Mouse (Mus musculus): ENCODE measurements around the gene Uqcrc2.

Gene Uqcrc2

DNA sequence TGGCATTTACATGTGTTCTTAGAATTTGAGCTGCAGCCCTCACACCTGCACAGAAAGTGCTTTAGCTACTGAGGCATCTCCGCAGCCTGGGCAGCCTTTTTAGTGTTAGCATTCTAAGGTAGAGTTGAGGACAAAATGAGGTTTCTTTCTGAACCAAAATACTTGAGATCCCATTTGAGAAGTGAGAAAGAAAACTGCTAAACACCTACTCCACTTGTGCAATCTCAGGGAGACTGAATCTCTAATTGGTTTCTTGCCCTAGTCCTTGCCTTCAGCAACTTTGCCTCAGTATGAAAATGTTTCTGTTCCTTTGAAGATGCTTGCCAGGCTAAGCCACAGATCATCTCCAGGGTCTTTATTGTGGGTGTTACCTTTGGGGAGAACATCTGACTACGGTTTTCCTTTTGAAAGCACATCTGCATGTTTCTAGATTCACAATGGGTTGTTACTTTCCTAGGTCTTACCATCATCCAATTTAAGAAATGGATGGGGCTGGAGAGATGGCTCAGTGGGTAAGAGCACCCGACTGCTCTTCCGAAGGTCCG is 58.9 kb downstream of the Uqcrc2 start:
- DNase-seq, result no peak

GRCm38 (mm10) chr7:120695196-120695595 is 60.2 kb downstream of the Uqcrc2 start:
- DNase-seq, result no peak

GRCm38 (mm10) chr7:120695641-120696040 is 60.7 kb downstream of the Uqcrc2 start:
- no peak for DNase-seq

GRCm38 (mm10) chr7:120696331-120696730 is 61.4 kb downstream of the Uqcrc2 start:
- DNase-seq, result no peak

GRCm38 (mm10) chr7:120699586-120699985 is 64.6 kb downstream of the Uqcrc2 start:
- DNase-seq, result no peak

- no peak for DNase-seq
Measured at GRCm38 (mm10) chr7:120703888-120704287, 68.9 kb downstream of the Uqcrc2 start.

All from kidney, postnatal 14 days (tissue).